Mouse (Mus musculus): ENCODE measurements around the gene Tcf21. TPM values are rescaled to one million over a fixed set of nuclear protein-coding genes. Genes with fewer than 3 reads are reported as not detected.

Gene Tcf21
- polyA plus RNA-seq (2016; fragmentation: Nextera tagmentation; extraction: Ambion mirVana), result 0.17 and 0.96 TPM in 2 replicates

DNA sequence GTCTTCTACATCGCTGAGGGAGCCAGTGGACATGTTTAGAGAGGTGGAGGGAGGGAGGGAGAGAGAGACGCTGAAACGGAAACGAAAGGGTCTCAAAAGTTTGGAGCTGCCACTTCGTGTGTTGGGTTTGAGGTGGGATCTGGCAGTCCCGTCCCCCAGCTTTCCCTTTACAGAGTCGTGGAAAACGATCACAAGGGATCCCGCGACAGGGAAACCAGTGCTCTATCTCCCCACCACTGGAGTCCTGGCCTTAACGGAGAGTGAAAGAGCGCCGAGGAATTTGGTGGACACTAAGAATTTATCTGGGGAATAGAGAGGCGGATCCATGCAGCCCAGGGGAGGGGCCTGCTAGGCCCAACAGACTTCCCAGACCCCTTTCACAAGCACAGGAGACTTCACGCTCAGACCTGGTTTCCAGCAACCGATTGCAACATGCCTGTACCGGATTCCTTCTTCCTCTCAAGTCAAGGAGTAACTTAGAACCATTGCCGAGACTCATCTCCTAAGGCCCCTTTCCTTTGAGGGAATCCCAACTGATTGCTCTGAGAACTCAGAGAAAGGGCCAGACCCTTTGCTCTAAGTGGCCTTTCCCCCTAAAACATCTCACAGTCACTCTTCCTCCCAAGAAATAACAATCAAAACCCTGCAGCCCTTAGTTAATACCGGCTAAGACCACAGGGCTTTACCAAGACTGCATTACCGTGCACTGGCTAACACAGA is at the start of gene Tcf21:
TSS of gene Tcf21 (minus strand) at position 304 of the 720 bp plus-strand sequence.
- Histone ChIP-seq H3K9ac (no peak within 1 kb of the TSS), H3K27me3 (peaks cover 92% of the 10 kb centered on the region), H3K4me3 (no peak within 1 kb of the TSS), H3K4me1 (peaks cover 9% of the 10 kb centered on the region), H3K27ac (no peak within 1 kb of the TSS), H3K36me3 (no peaks in the 10 kb centered on the region), H3K9me3 (replicated peaks) (no peaks in the 10 kb centered on the region), H3K4me2 (replicated peaks) (no peak within 1 kb of the TSS)
- ATAC-seq (ENCODE audit: low FRiP score), result no peak
- WGBS, result under 1% methylated on average over 20 of the region's 20 CpGs

- 35% methylated on average over 8 of the region's 8 CpGs for WGBS
- peak; percentile 29; the same call in 1 of the 2 replicates for ATAC-seq (ENCODE audit: low FRiP score)
Measured at GRCm38 (mm10) chr10:22868386-22868918, 48.5 kb upstream of the Tcf21 start.

DNA sequence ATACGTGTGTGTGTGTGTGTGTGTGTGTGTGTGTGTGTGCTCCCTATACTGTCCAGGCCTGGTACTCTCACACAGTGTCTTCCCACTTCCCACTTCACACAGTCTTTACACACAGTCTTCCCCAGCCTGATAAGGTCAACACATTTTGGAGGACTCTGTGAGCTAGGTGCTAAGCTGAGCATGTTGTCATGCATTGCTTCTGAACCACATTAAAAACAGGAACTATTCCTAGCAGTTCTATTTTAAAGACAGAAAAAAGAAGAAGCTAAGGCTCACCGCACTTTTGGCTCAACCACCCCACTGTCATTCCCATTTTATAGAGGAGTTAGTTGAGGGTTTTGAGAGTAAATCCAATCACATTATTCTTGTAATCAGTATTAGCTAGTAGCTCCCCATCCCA is 47.2 kb upstream of the Tcf21 start:
- H3K4me2 ChIP-seq (replicated peaks), result no peak overlapping the region
- no peak for ATAC-seq (ENCODE audit: low FRiP score)

More at GRCm38 (mm10) chr10:22868386-22868918, 48.5 kb upstream of the Tcf21 start:
- Histone ChIP-seq H3K27ac (no peak overlapping the region), H3K9me3 (replicated peaks) (no peaks in the 10 kb centered on the region), H3K36me3 (no peaks in the 10 kb centered on the region), H3K4me3 (no peak overlapping the region), H3K9ac (no peak overlapping the region), H3K27me3 (no peaks in the 10 kb centered on the region), H3K4me2 (replicated peaks) (no peak overlapping the region), H3K4me1 (peaks cover 6% of the 10 kb centered on the region)

DNA sequence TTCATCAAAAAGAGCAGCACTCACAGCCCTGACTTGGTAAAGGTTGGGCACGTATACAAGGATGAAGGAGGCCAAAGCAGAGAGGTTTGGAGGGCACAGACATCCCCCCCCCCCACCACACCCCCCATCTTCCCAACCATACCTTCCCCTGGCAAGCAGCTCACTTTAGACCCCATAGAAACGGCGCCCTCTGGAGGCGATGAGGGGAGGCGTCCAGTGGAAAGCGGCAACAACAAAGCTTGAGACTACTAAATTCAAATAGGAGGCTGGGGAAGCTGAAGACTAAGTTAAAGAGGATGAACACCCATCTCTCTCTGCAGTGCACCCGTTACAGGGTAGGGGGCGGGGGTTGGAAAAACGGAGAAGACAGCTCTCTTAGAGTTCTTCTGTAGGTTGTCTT is 38.1 kb upstream of the Tcf21 start:
- Histone ChIP-seq H3K9me3 (replicated peaks) (no peaks in the 10 kb centered on the region), H3K4me2 (replicated peaks) (no peak overlapping the region), H3K27me3 (no peaks in the 10 kb centered on the region), H3K36me3 (no peaks in the 10 kb centered on the region), H3K9ac (no peak overlapping the region), H3K27ac (no peak overlapping the region), H3K4me3 (no peak overlapping the region), H3K4me1 (no peaks in the 10 kb centered on the region)
- WGBS, result 24% methylated on average over 9 of the region's 9 CpGs
- no peak for ATAC-seq (ENCODE audit: low FRiP score)

More for the DNA sequence above, 47.2 kb upstream of the Tcf21 start:
- Histone ChIP-seq H3K27ac (no peak overlapping the region), H3K4me1 (peaks cover 6% of the 10 kb centered on the region), H3K36me3 (no peaks in the 10 kb centered on the region), H3K4me3 (no peak overlapping the region), H3K9ac (no peak overlapping the region), H3K9me3 (replicated peaks) (no peaks in the 10 kb centered on the region), H3K27me3 (no peaks in the 10 kb centered on the region)
- WGBS, result 93% methylated on average over 2 of the region's 2 CpGs

- no peak overlapping the region for H3K4me3 ChIP-seq
Measured at GRCm38 (mm10) chr10:22854330-22854729, 34.4 kb upstream of the Tcf21 start.

DNA sequence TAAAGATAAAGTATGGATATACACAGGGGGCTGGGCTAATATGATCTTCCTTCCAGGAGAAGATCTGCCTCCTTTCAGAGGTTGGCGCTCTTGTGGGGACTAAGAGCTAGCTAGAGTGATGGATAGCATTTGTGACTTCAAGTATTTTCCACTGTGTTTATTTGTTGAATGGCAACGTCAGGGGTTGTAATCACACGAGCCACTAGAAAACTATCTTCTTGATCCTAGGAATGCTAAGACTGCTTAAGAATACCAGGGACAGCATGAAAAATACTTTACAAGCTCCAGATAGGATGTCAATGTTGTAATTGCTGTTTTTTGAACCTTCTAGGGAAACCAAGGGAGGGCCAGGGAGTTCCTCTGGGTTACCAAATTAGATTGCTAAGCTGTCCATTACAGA is 25.4 kb upstream of the Tcf21 start:
- WGBS, result 4% methylated on average over 3 of the region's 3 CpGs
- Histone ChIP-seq H3K4me3 (no peak overlapping the region), H3K27ac (no peak overlapping the region), H3K27me3 (peaks cover 71% of the 10 kb centered on the region), H3K4me1 (peaks cover 10% of the 10 kb centered on the region; the same call in 1 of the 2 replicates), H3K9me3 (replicated peaks) (no peaks in the 10 kb centered on the region), H3K9ac (no peak overlapping the region), H3K4me2 (replicated peaks) (no peak overlapping the region), H3K36me3 (no peaks in the 10 kb centered on the region)
- no peak for ATAC-seq (ENCODE audit: low FRiP score)

More at GRCm38 (mm10) chr10:22854330-22854729, 34.4 kb upstream of the Tcf21 start:
- H3K36me3 ChIP-seq, result no peaks in the 10 kb centered on the region
- no peak overlapping the region for H3K27ac ChIP-seq
- WGBS, result 23% methylated on average over 7 of the region's 7 CpGs
- H3K4me2 ChIP-seq (replicated peaks), result no peak overlapping the region
- no peaks in the 10 kb centered on the region for H3K4me1 ChIP-seq
- no peaks in the 10 kb centered on the region for H3K9me3 ChIP-seq (replicated peaks)
- no peak overlapping the region for H3K9ac ChIP-seq
- ATAC-seq (ENCODE audit: low FRiP score), result no peak
- peaks cover 1% of the 10 kb centered on the region; the same call in 1 of the 2 replicates for H3K27me3 ChIP-seq

DNA sequence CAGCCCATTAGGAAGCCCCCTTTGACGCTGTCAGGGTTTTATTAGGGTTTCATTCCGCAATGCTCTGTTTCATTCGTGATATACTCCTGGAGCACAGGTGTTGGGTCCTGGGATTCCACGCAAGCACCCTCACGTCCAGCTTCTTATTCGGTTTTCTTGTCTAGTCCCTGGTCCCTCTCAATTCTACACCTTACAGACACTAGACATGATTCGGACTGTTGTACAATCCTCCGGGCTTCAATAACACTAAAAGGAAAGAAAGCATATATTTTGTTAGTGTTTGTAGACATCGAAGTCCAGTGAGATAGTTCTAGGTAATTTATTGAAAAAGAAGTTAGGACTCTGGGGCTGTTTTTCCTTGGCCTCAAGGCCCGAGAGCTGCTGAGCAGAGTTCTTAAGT is 24.8 kb upstream of the Tcf21 start:
- H3K4me3 ChIP-seq, result no peak overlapping the region

GRCm38 (mm10) chr10:22843440-22844361 is 23.7 kb upstream of the Tcf21 start:
- under 1% methylated on average over 26 of the region's 26 CpGs for WGBS
- Histone ChIP-seq H3K4me1 (peaks cover 10% of the 10 kb centered on the region; the same call in 1 of the 2 replicates), H3K4me3 (no peak overlapping the region), H3K4me2 (replicated peaks) (peak overlapping the region; percentile 22; the same call in 1 of the 2 replicates), H3K27ac (no peak overlapping the region), H3K27me3 (peaks cover 77% of the 10 kb centered on the region), H3K36me3 (no peaks in the 10 kb centered on the region), H3K9me3 (replicated peaks) (no peaks in the 10 kb centered on the region), H3K9ac (no peak overlapping the region)
- 0 out of 2 replicates have a peak, but pooled peaks have one; percentile 16 for ATAC-seq (ENCODE audit: low FRiP score)

More for the DNA sequence above, 24.8 kb upstream of the Tcf21 start:
- no peaks in the 10 kb centered on the region for H3K36me3 ChIP-seq
- no peak overlapping the region for H3K27ac ChIP-seq
- ATAC-seq (ENCODE audit: low FRiP score), result no peak
- H3K9me3 ChIP-seq (replicated peaks), result no peaks in the 10 kb centered on the region
- H3K4me1 ChIP-seq, result peaks cover 10% of the 10 kb centered on the region; the same call in 1 of the 2 replicates
- no peak overlapping the region for H3K9ac ChIP-seq
- 12% methylated on average over 10 of the region's 10 CpGs for WGBS
- H3K4me2 ChIP-seq (replicated peaks), result no peak overlapping the region
- H3K27me3 ChIP-seq, result peaks cover 75% of the 10 kb centered on the region

- Histone ChIP-seq H3K9me3 (replicated peaks) (no peaks in the 10 kb centered on the region), H3K36me3 (no peaks in the 10 kb centered on the region), H3K27me3 (peaks cover 80% of the 10 kb centered on the region), H3K9ac (no peak overlapping the region), H3K4me2 (replicated peaks) (no peak overlapping the region), H3K4me1 (peaks cover 10% of the 10 kb centered on the region; the same call in 1 of the 2 replicates), H3K4me3 (no peak overlapping the region), H3K27ac (no peak overlapping the region)
- WGBS, result 3% methylated on average over 17 of the region's 17 CpGs
- ATAC-seq (ENCODE audit: low FRiP score), result no peak
Measured at GRCm38 (mm10) chr10:22842781-22843439, 22.9 kb upstream of the Tcf21 start.

GRCm38 (mm10) chr10:22842113-22842512 is 22.1 kb upstream of the Tcf21 start:
- H3K9me3 ChIP-seq (replicated peaks), result no peaks in the 10 kb centered on the region
- peaks cover 10% of the 10 kb centered on the region; the same call in 1 of the 2 replicates for H3K4me1 ChIP-seq
- no peak overlapping the region for H3K27ac ChIP-seq
- H3K4me2 ChIP-seq (replicated peaks), result no peak overlapping the region
- no peak for ATAC-seq (ENCODE audit: low FRiP score)
- no peaks in the 10 kb centered on the region for H3K36me3 ChIP-seq
- H3K27me3 ChIP-seq, result peaks cover 80% of the 10 kb centered on the region
- H3K9ac ChIP-seq, result no peak overlapping the region
- WGBS, result under 1% methylated on average over 4 of the region's 4 CpGs
- H3K4me3 ChIP-seq, result no peak overlapping the region

DNA sequence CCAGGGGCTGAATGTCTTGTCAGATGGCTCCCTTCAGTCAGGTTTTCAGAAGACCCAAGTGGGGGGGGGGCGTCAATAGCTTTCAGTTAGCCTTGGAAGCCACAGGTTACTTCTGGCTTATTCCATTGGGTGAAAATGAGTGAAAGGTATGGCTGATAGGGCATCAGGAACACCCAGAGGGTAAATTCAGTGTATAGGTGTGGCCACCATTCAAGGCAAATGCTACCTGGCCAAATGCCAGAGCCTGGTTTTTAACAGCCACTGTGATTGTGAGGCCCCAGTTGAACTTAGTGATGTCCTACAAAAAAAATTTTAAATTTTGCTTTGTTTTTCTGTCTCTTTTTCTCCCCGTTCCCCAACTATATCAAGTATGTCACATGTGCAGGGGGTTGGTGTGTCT is 6.3 kb upstream of the Tcf21 start:
- Histone ChIP-seq H3K4me3 (no peak overlapping the region), H3K4me1 (no peaks in the 10 kb centered on the region), H3K9me3 (replicated peaks) (no peaks in the 10 kb centered on the region), H3K9ac (no peak overlapping the region), H3K4me2 (replicated peaks) (no peak overlapping the region), H3K36me3 (no peaks in the 10 kb centered on the region), H3K27me3 (peaks cover 46% of the 10 kb centered on the region), H3K27ac (no peak overlapping the region)
- WGBS, result 87% methylated on average over 2 of the region's 2 CpGs
- no peak for ATAC-seq (ENCODE audit: low FRiP score)

Data from hindbrain, embryonic 12.5 days (tissue).